14 mouse cellular contexts compared by ENCODE assay signal in genomic region chr3:123163192-123163523, GRCm38 (mm10).
A peak's percentile ranks its signal among the peaks of the same experiment; 100 is the strongest.
DNase-seq lines count a peak whose midpoint lies in the region; ATAC-seq and TF ChIP-seq lines count a peak whose summit lies in the region.
"Had no signal": no experiment of that assay in that cellular context is flagged by ENCODE, and none has a peak within 500 bp of the region (broad histone marks: within the 10 kb centered on the region; RNA-seq: fewer than 3 reads in every experiment).

No protein-coding gene starts in this region.

- no peaks in the 10 kb centered on the region for H3K27me3 ChIP-seq in heart, embryonic 14.5 days (ENCODE audit: control insufficient read depth, insufficient read depth, low read length)
- H3K27me3 ChIP-seq in midbrain, embryonic 11.5 days (ENCODE audit: control insufficient read depth, insufficient read depth, low read length) = no peaks in the 10 kb centered on the region
- no peaks in the 10 kb centered on the region for H3K27me3 ChIP-seq in midbrain, postnatal 0 days (ENCODE audit: insufficient read depth, low read length)
- H3K27me3 ChIP-seq in myocyte (ENCODE audit: control insufficient read depth, insufficient read depth, insufficient read length) = no peaks in the 10 kb centered on the region
- H3K27me3 ChIP-seq: midbrain, embryonic 12.5 days had no signal

- no peaks in the 10 kb centered on the region for H3K36me3 ChIP-seq in heart, embryonic 14.5 days (ENCODE audit: control insufficient read depth, insufficient read depth, low read length)
- no peaks in the 10 kb centered on the region for H3K36me3 ChIP-seq in midbrain, embryonic 11.5 days (ENCODE audit: control insufficient read depth, insufficient read depth, low read length)
- no peaks in the 10 kb centered on the region for H3K36me3 ChIP-seq in midbrain, postnatal 0 days (ENCODE audit: insufficient read depth, low read length)
- H3K36me3 ChIP-seq in myocyte (ENCODE audit: control insufficient read depth, insufficient read depth) = no peaks in the 10 kb centered on the region
- H3K36me3 ChIP-seq: midbrain, embryonic 12.5 days had no signal

- no peaks in the 10 kb centered on the region for H3K9me3 ChIP-seq in heart, embryonic 14.5 days (ENCODE audit: control insufficient read depth, low read length)
- H3K9me3 ChIP-seq in midbrain, embryonic 11.5 days (ENCODE audit: control insufficient read depth, low read length) = no peaks in the 10 kb centered on the region
- H3K9me3 ChIP-seq in midbrain, postnatal 0 days (ENCODE audit: low read length) = no peaks in the 10 kb centered on the region
- H3K9me3 ChIP-seq: midbrain, embryonic 12.5 days had no signal

- no peak overlapping the region for H3ac ChIP-seq in myocyte (ENCODE audit: control insufficient read depth, insufficient read length)

- no peak for TF ChIP-seq CTCF in midbrain, postnatal 0 days (IDR thresholded peaks at IDR 0.05)

- H3K4me2 ChIP-seq in heart, embryonic 14.5 days (ENCODE audit: low read length) = no peak overlapping the region
- H3K4me2 ChIP-seq in midbrain, embryonic 11.5 days = no peak overlapping the region
- no peak overlapping the region for H3K4me2 ChIP-seq in midbrain, postnatal 0 days (ENCODE audit: low read depth, low read length, poor library complexity, severe bottlenecking)
- H3K4me2 ChIP-seq in myocyte (ENCODE audit: low read depth) = peak overlapping the region; percentile 27
- H3K4me2 ChIP-seq: midbrain, embryonic 12.5 days had no signal

- peak overlapping the region in 1 of 2 experiments; percentile 72; a peak in 1 of 4 replicates for H3K27ac ChIP-seq in heart, embryonic 14.5 days (replicated peaks in 1 of 2; ENCODE audit: control insufficient read depth in 1 of 2, insufficient read depth in 1 of 2, low read depth in 2 of 2, low read length in 2 of 2)
- H3K27ac ChIP-seq in midbrain, embryonic 11.5 days (ENCODE audit: low read depth, low read length) = no peak overlapping the region
- no peak overlapping the region for H3K27ac ChIP-seq in midbrain, postnatal 0 days (ENCODE audit: low read depth, low read length)
- H3K27ac ChIP-seq: midbrain, embryonic 12.5 days had no signal

- no peak overlapping the region for H3K4me3 ChIP-seq in heart, embryonic 14.5 days (ENCODE audit: control insufficient read depth in 1 of 2, insufficient read depth in 1 of 2, low read depth in 1 of 2, low read length in 2 of 2)
- no peak overlapping the region for H3K4me3 ChIP-seq in midbrain, embryonic 11.5 days (ENCODE audit: low read depth, low read length)
- no peak overlapping the region for H3K4me3 ChIP-seq in midbrain, postnatal 0 days (ENCODE audit: low read depth, low read length)
- H3K4me3 ChIP-seq in myocyte = no peak overlapping the region
- H3K4me3 ChIP-seq: midbrain, embryonic 12.5 days had no signal

- no peak for TF ChIP-seq POLR2A in myocyte (IDR thresholded peaks at IDR 0.05; ENCODE audit: insufficient read length, low read depth)

- peaks cover 25 to 49% of the 10 kb centered on the region in 2 experiments for H3K4me1 ChIP-seq in heart, embryonic 14.5 days (ENCODE audit: control insufficient read depth in 2 of 2, insufficient read depth in 2 of 2, low read length in 2 of 2)
- peaks cover 2% of the 10 kb centered on the region; the same call in 1 of the 2 replicates for H3K4me1 ChIP-seq in midbrain, embryonic 11.5 days (ENCODE audit: control insufficient read depth, insufficient read depth, low read length)
- H3K4me1 ChIP-seq in midbrain, postnatal 0 days (ENCODE audit: insufficient read depth, low read length) = no peaks in the 10 kb centered on the region
- H3K4me1 ChIP-seq: midbrain, embryonic 12.5 days had no signal

- H3K79me2 ChIP-seq in myocyte (ENCODE audit: control insufficient read depth, insufficient read depth) = no peaks in the 10 kb centered on the region

- no peak for ATAC-seq in heart, embryonic 14.5 days (ENCODE audit: insufficient number of reproducible peaks, insufficient read depth, low FRiP score, low read depth)
- 0 out of 2 replicates have a peak, but pooled peaks have one; percentile 23 for ATAC-seq in midbrain, embryonic 11.5 days (ENCODE audit: low FRiP score)
- no peak for ATAC-seq in midbrain, postnatal 0 days (ENCODE audit: low FRiP score)
- ATAC-seq: lung, postnatal 0 days had no signal

- DNase-seq in heart, postnatal 4 days = no peak
- no peak for DNase-seq in midbrain, embryonic 11.5 days (ENCODE audit: low spot score, missing footprints)
- DNase-seq in midbrain, postnatal 0 days (ENCODE audit: low spot score) = no peak
- DNase-seq in spleen, postnatal 4 days (ENCODE audit: low spot score in 2 of 2) = no peak
- DNase-seq in B cell, adult 2 months = no peak
- DNase-seq: adrenal gland, postnatal 14 days; kidney, adult 2 months; layer of hippocampus, postnatal 36 days; liver; right cerebral cortex, postnatal 14 days had no signal

- 0 out of 2 replicates have a peak overlapping the region, but pooled peaks have one; percentile 47 for H3K9ac ChIP-seq in heart, embryonic 14.5 days (ENCODE audit: low read length)
- H3K9ac ChIP-seq in midbrain, embryonic 11.5 days (ENCODE audit: low read length) = no peak overlapping the region
- no peak overlapping the region for H3K9ac ChIP-seq in midbrain, postnatal 0 days (replicated peaks; ENCODE audit: low read length, poor library complexity, severe bottlenecking)
- H3K9ac ChIP-seq: midbrain, embryonic 12.5 days had no signal

- WGBS in heart, embryonic 14.5 days = 49% methylated on average over 4 of the region's 4 CpGs
- WGBS in midbrain, embryonic 11.5 days = 33% methylated on average over 4 of the region's 4 CpGs
- 58% methylated on average over 4 of the region's 4 CpGs for WGBS in midbrain, postnatal 0 days

TF ChIP-seq in myocyte, 11 proteins besides CTCF, POLR2A, EP300 and RAD21:
- no peak for TF ChIP-seq MYOG (IDR thresholded peaks at IDR 0.05; ENCODE audit: control insufficient read depth in 1 of 3, insufficient read depth in 1 of 3, insufficient read length in 2 of 3, low read depth in 2 of 3)
- TF ChIP-seq TCF3 (IDR thresholded peaks at IDR 0.05; ENCODE audit: insufficient read length, low read depth) = no peak
- TF ChIP-seq MAX (IDR thresholded peaks at IDR 0.05; ENCODE audit: low read depth) = no peak
- TF ChIP-seq SRF (IDR thresholded peaks at IDR 0.05; ENCODE audit: control insufficient read depth, insufficient read length, low read depth) = no peak
- TF ChIP-seq TCF12 (IDR thresholded peaks at IDR 0.05; ENCODE audit: insufficient read depth, poor library complexity, severe bottlenecking) = no peak
- TF ChIP-seq REST (IDR thresholded peaks at IDR 0.05; ENCODE audit: insufficient read depth, insufficient read length) = no peak
- TF ChIP-seq E2F4 (IDR thresholded peaks at IDR 0.05; ENCODE audit: insufficient read depth) = no peak
- no peak for TF ChIP-seq POLR2AphosphoS2 (IDR thresholded peaks at IDR 0.05; ENCODE audit: insufficient read length, low read depth)
TF ChIP-seq in myocyte: peak in this region for 0.
